Mouse (Mus musculus): ENCODE results near the gene Sel1l3. TPM values are rescaled to one million over a fixed set of nuclear protein-coding genes. Genes with fewer than 3 reads are reported as not detected.
A peak's percentile ranks its signal among the peaks of the same experiment; 100 is the strongest.

Gene Sel1l3
- under 1 TPM in 1 of 2 experiments, not detected in 1; 0.09 TPM for polyA plus RNA-seq (2017; shearing (Covaris generic))

- no peak for ATAC-seq
Observed at GRCm38 (mm10) chr5:53213711-53214352, at the start of gene Sel1l3. Sel1l3 (minus strand) TSS chr5:53213927.

GRCm38 (mm10) chr5:53261999-53262398, 48.3 kb upstream of the Sel1l3 start:
- no peak for ATAC-seq

- ATAC-seq: no peak
Observed at GRCm38 (mm10) chr5:53259894-53260293, 46.2 kb upstream of the Sel1l3 start.

GRCm38 (mm10) chr5:53258038-53258786, 44.5 kb upstream of the Sel1l3 start:
- ATAC-seq: peak; percentile 83

- ATAC-seq: no peak
Observed at GRCm38 (mm10) chr5:53254821-53255220, 41.1 kb upstream of the Sel1l3 start.

- ATAC-seq: no peak
Observed at GRCm38 (mm10) chr5:53254154-53254553, 40.4 kb upstream of the Sel1l3 start.

GRCm38 (mm10) chr5:53249431-53250061, 35.8 kb upstream of the Sel1l3 start:
- no peak for ATAC-seq

- no peak for ATAC-seq
Observed at GRCm38 (mm10) chr5:53248499-53248898, 34.8 kb upstream of the Sel1l3 start.

GRCm38 (mm10) chr5:53243933-53244332, 30.2 kb upstream of the Sel1l3 start:
- no peak for ATAC-seq

- no peak for ATAC-seq
Observed at GRCm38 (mm10) chr5:53242865-53243499, 29.3 kb upstream of the Sel1l3 start.

GRCm38 (mm10) chr5:53241963-53242362, 28.2 kb upstream of the Sel1l3 start:
- no peak for ATAC-seq

- ATAC-seq: no peak
Observed at GRCm38 (mm10) chr5:53241109-53241508, 27.4 kb upstream of the Sel1l3 start.

- ATAC-seq: no peak
Observed at GRCm38 (mm10) chr5:53239831-53240440, 26.2 kb upstream of the Sel1l3 start.

GRCm38 (mm10) chr5:53239189-53239588, 25.5 kb upstream of the Sel1l3 start:
- no peak for ATAC-seq

- no peak for ATAC-seq
Observed at GRCm38 (mm10) chr5:53238761-53239160, 25.0 kb upstream of the Sel1l3 start.

- no peak for ATAC-seq
Observed at GRCm38 (mm10) chr5:53236749-53237148, 23.0 kb upstream of the Sel1l3 start.

- ATAC-seq: no peak
Observed at GRCm38 (mm10) chr5:53236136-53236535, 22.4 kb upstream of the Sel1l3 start.

- no peak for ATAC-seq
Observed at GRCm38 (mm10) chr5:53235551-53235950, 21.8 kb upstream of the Sel1l3 start.

GRCm38 (mm10) chr5:53230560-53230959, 16.8 kb upstream of the Sel1l3 start:
- ATAC-seq: no peak

- no peak for ATAC-seq
Observed at GRCm38 (mm10) chr5:53225434-53225833, 11.7 kb upstream of the Sel1l3 start.

GRCm38 (mm10) chr5:53214801-53215200, 1.1 kb upstream of the Sel1l3 start:
- no peak for ATAC-seq

- no peak for ATAC-seq
Observed at GRCm38 (mm10) chr5:53214362-53214761, 635 bp upstream of the Sel1l3 start.

All from CD4-positive, CD25-positive, alpha-beta regulatory T cell, adult 4 months (primary cell).